Mouse (Mus musculus): ENCODE measurements at regions not wholly inside any gene's neighbourhood (a gene's known extent, or its start where the extent isn't known, plus 50 kb on each side); places are given as distances from the start of the nearest gene placed in this dataset.

DNA sequence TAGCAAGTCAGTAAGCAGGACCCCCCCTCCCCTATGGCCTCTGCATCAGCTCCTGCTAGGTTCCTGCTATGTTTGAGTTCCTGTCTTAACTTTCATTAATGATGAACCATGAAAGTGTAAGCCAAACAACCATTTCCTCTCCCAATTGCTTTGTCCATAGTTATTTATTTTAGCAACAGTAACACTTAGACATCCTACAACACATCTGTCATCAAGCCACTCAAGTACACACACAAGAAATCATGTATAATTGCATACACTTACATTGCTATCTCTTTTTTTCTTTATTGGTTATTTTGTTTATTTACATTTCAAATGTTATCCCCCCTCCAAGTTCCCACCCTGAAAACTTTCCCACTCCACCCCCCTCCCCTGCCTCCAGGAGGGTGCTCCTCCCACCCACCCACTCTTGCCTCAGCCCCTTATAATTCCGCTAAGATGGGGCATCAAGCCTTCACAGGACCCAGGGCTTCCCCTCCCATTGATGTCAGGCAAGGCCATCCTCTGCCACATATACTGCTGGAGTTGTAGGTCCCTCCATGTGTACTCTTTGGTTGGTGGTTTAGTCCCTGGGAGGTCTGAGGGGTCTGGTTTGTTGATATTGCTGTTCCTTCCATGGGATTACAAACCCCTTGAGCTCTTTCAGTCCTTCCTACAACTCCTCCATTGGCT is 310.9 kb upstream of the Ccnh start:
- TF ChIP-seq ZC3H11A (IDR thresholded peaks at IDR 0.05; ENCODE audit: borderline replicate concordance, low read depth, low read length) (no peak), ZNF384 (IDR thresholded peaks at IDR 0.05; ENCODE audit: low read depth, low read length) (no peak), MAFK (IDR thresholded peaks at IDR 0.05; ENCODE audit: insufficient read depth, low read depth, low read length) (no peak)
